12 mouse cellular contexts compared by ENCODE assay signal in genomic region chr5:57821099-57821498, GRCm38 (mm10).
"Had no signal": no experiment of that assay in that cellular context is flagged by ENCODE, and none has a peak within 500 bp of the region (broad histone marks: within the 10 kb centered on the region; RNA-seq: fewer than 3 reads in every experiment).

No protein-coding gene starts in this region.

- H3K4me1 ChIP-seq: midbrain, embryonic 12.5 days had no signal

- H3K36me3 ChIP-seq: limb, embryonic 13.5 days; midbrain, embryonic 12.5 days had no signal

- H3K27ac ChIP-seq: kidney, postnatal 0 days; limb, embryonic 13.5 days; liver, embryonic 14.5 days; midbrain, embryonic 12.5 days; stomach, postnatal 0 days had no signal

- H3K9me3 ChIP-seq: limb, embryonic 13.5 days; midbrain, embryonic 12.5 days had no signal

- H3K4me3 ChIP-seq: limb, embryonic 13.5 days; midbrain, embryonic 12.5 days had no signal

- DNase-seq: kidney, adult 9 months; kidney, postnatal 36 days; layer of hippocampus, adult 9-11 months; layer of hippocampus, postnatal 36 days; left cerebral cortex, postnatal 4 days; lung, adult 18-20 months; thymus, postnatal 4 days had no signal

- H3K4me2 ChIP-seq: limb, embryonic 13.5 days; midbrain, embryonic 12.5 days had no signal

- H3K9ac ChIP-seq: limb, embryonic 13.5 days; liver, embryonic 14.5 days; midbrain, embryonic 12.5 days had no signal

- H3K27me3 ChIP-seq: limb, embryonic 13.5 days; midbrain, embryonic 12.5 days had no signal
